Mouse (Mus musculus) midbrain, embryonic 16.5 days (tissue): ENCODE results near the gene Ssr3. TPM values are rescaled to one million over a fixed set of nuclear protein-coding genes. Genes with fewer than 3 reads are reported as not detected.

ENCODE experiments used
- ATAC-seq: fragments of 200-750 bp; cut with Nextera tagmentation; 2 replicates; pipeline ENCODE4 v1.8.0; 2017; ENCODE audit warnings: moderate TSS enrichment
- H3K27ac ChIP-seq: fragments of 300-500 bp; sonication (generic); 2 replicates; pipeline ENCODE4 v1.5.1; 2014; ENCODE audit warnings: mild to moderate bottlenecking, low read length, mixed read lengths
- H3K27me3 ChIP-seq: fragments of 300-500 bp; sonication (generic); 2 replicates; pipeline ENCODE4 v1.6.1; 2014; ENCODE audit warnings: low read depth, low read length, mixed read lengths; ENCODE audit not compliant: control insufficient read depth, insufficient read depth
- H3K36me3 ChIP-seq: fragments of 300-500 bp; sonication (generic); 2 replicates; pipeline ENCODE4 v1.6.1; 2014; ENCODE audit warnings: mild to moderate bottlenecking, low read length, moderate library complexity, mixed read lengths; ENCODE audit not compliant: control insufficient read depth, insufficient read depth
- H3K4me1 ChIP-seq: fragments of 300-500 bp; sonication (generic); 2 replicates; pipeline ENCODE4 v1.6.1; 2014; ENCODE audit warnings: mild to moderate bottlenecking, low read length, mixed read lengths; ENCODE audit not compliant: control insufficient read depth, insufficient read depth
- H3K4me2 ChIP-seq: fragments of 300-500 bp; sonication (generic); 2 replicates; pipeline ENCODE4 v1.6.1; 2014; ENCODE audit warnings: mild to moderate bottlenecking, low read length, mixed read lengths
- H3K4me3 ChIP-seq: fragments of 300-500 bp; sonication (generic); 2 replicates; pipeline ENCODE4 v1.5.1; 2014; ENCODE audit warnings: low read depth, mild to moderate bottlenecking, low read length, moderate library complexity, mixed read lengths
- H3K9ac ChIP-seq: fragments of 300-500 bp; sonication (generic); 2 replicates; pipeline ENCODE4 v1.6.1; 2014; ENCODE audit warnings: low read depth, low read length, mixed read lengths
- H3K9me3 ChIP-seq: fragments of 300-500 bp; sonication (generic); replicated peaks from 2 replicates; pipeline ENCODE4 v1.6.1; 2014; ENCODE audit warnings: mild to moderate bottlenecking, low read length, mixed read lengths; ENCODE audit not compliant: control insufficient read depth, poor library complexity, severe bottlenecking
- WGBS: fragments of 180-500 bp; shearing (Covaris S2); extraction: QIAGEN DNeasy Blood & Tissue Kit; methylation state at CpG from one replicate; pipeline ENCODE4 v1.1.7; 2014; 5-methylcytosine and 5-hydroxymethylcytosine counted together
- polyA plus RNA-seq: library from polyadenylated mRNA; unstranded; fragments of >200 nt; fragmentation: Nextera tagmentation; extraction: Ambion mirVana; gene quantifications from 2 replicates; pipeline ENCODE4 v1.2.1, GENCODE M21; 2015

Gene Ssr3
- polyA plus RNA-seq, 1 experiment from 2014 or later = 172 TPM

GRCm38 (mm10) chr3:65340173-65340951, 52.1 kb downstream of the Ssr3 start:
- peak; percentile 67 for ATAC-seq
- WGBS = 71% methylated on average over 5 of the region's 5 CpGs
- Histone ChIP-seq H3K36me3 (no peaks in the 10 kb centered on the region), H3K27ac (no peak overlapping the region), H3K9me3 (no peaks in the 10 kb centered on the region), H3K4me2 (no peak overlapping the region), H3K4me1 (no peaks in the 10 kb centered on the region), H3K27me3 (no peaks in the 10 kb centered on the region), H3K9ac (no peak overlapping the region), H3K4me3 (no peak overlapping the region)

- Histone ChIP-seq H3K27me3 (no peaks in the 10 kb centered on the region), H3K27ac (no peak overlapping the region), H3K4me3 (no peak overlapping the region), H3K9me3 (no peaks in the 10 kb centered on the region), H3K36me3 (no peaks in the 10 kb centered on the region), H3K4me1 (no peaks in the 10 kb centered on the region), H3K9ac (no peak overlapping the region), H3K4me2 (no peak overlapping the region)
- 88% methylated on average over 10 of the region's 10 CpGs for WGBS
- ATAC-seq = no peak
These were observed 54.5 kb downstream of the Ssr3 start for GRCm38 (mm10) chr3:65337835-65338464.

Other genes with a start within 250 kb of the Ssr3 start
- 24.3 and 25.5 TPM in 2 replicates for gene Tiparp, start 135.8 kb upstream of the Ssr3 start, polyA plus RNA-seq